Mouse (Mus musculus): ENCODE results near the gene Nup160. TPM values are rescaled to one million over a fixed set of nuclear protein-coding genes. Genes with fewer than 3 reads are reported as not detected.

Nup160 gene
- polyA plus RNA-seq, 1 experiment from 2014 or later, result 50.3 TPM

DNA sequence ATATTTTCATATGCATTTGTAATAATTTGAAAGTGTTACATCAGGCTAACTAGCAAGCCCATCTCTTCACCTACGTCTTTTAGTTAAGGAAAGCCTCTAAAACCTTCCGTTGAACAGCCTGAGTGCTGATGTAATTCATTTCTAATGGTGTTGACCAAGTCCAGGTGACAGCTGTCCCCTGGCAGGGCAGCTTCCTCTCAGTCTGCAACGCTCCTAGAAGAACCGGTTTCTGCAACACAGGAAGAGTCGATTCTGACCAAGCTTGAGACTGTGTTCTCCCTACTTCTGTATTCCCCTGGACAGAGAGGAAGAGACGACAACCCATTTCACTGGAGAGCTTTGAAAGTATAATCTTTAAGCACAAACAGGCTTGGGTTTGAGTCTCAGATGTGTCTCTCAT, 21.6 kb upstream of the Nup160 start:
- no peaks in the 10 kb centered on the region for H3K27me3 ChIP-seq (ENCODE audit: control insufficient read depth, insufficient read depth, low read length)
- ATAC-seq (ENCODE audit: insufficient number of reproducible peaks, insufficient read depth, low FRiP score, low read depth), result no peak

DNA sequence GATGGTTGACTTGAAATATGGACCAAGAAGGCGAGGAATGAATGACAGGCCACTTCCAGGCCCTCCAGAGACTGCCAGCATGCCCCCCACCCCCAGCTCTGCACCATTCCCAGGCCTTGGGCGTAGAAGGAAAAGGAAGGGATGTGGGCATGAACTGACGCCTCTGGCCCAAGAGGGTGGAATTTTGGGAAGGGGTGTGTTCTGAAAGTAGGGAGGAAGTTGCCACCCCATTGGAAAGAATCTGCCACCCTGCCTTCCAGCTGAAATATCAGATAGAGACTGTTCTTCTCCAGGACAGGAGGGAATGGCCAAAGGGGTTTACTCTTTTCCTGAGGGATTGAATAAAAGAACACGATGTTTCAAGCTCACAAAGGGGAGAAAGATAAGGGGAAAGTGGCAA, 18.4 kb upstream of the Nup160 start:
- Histone ChIP-seq H3K4me1 (ENCODE audit: control insufficient read depth, insufficient read depth, low read length) (no peaks in the 10 kb centered on the region), H3K27me3 (ENCODE audit: control insufficient read depth, insufficient read depth, low read length) (no peaks in the 10 kb centered on the region), H3K4me3 (ENCODE audit: low read depth, low read length) (no peak overlapping the region), H3K4me2 (replicated peaks; ENCODE audit: low read depth, low read length) (no peak overlapping the region), H3K27ac (ENCODE audit: low read length) (no peak overlapping the region), H3K36me3 (ENCODE audit: control insufficient read depth, insufficient read depth, low read length) (no peaks in the 10 kb centered on the region), H3K9ac (replicated peaks; ENCODE audit: low read depth, low read length) (no peak overlapping the region), H3K9me3 (ENCODE audit: control insufficient read depth, low read depth, low read length) (no peaks in the 10 kb centered on the region)
- WGBS, result 73% methylated on average over 4 of the region's 4 CpGs
- no peak for ATAC-seq (ENCODE audit: insufficient number of reproducible peaks, insufficient read depth, low FRiP score, low read depth)

More for the DNA sequence above, 21.6 kb upstream of the Nup160 start:
- H3K36me3 ChIP-seq (ENCODE audit: control insufficient read depth, insufficient read depth, low read length), result no peaks in the 10 kb centered on the region
- H3K9me3 ChIP-seq (ENCODE audit: control insufficient read depth, low read depth, low read length), result no peaks in the 10 kb centered on the region
- no peak overlapping the region for H3K9ac ChIP-seq (replicated peaks; ENCODE audit: low read depth, low read length)
- H3K27ac ChIP-seq (ENCODE audit: low read length), result no peak overlapping the region
- whole genome bisulfite sequencing, result 58% methylated on average over 6 of the region's 6 CpGs
- H3K4me1 ChIP-seq (ENCODE audit: control insufficient read depth, insufficient read depth, low read length), result no peaks in the 10 kb centered on the region
- no peak overlapping the region for H3K4me3 ChIP-seq (ENCODE audit: low read depth, low read length)
- no peak overlapping the region for H3K4me2 ChIP-seq (replicated peaks; ENCODE audit: low read depth, low read length)

DNA sequence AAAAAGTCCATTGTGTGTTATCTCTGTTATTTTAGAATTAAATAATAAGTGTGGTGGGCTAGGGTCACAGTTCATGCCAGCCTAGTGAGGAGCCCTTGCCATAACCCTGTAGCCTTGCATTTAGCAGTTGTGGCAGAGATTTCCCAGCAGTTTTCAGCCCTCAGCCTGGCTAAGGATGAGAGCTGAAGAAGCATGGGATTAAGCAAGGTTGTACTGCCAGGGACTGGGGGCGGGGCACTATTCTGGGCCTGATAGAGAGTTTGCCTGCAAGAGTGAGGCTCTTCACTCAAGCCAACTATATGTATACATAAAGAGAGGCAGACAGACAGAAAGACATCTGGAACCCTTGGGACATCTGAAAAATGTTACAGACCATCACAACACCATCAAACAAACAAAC, 18.0 kb upstream of the Nup160 start:
- no peak for ATAC-seq (ENCODE audit: insufficient number of reproducible peaks, insufficient read depth, low FRiP score, low read depth)
- H3K4me2 ChIP-seq (replicated peaks; ENCODE audit: low read depth, low read length), result no peak overlapping the region
- H3K9me3 ChIP-seq (ENCODE audit: control insufficient read depth, low read depth, low read length), result no peaks in the 10 kb centered on the region
- H3K36me3 ChIP-seq (ENCODE audit: control insufficient read depth, insufficient read depth, low read length), result no peaks in the 10 kb centered on the region
- H3K27me3 ChIP-seq (ENCODE audit: control insufficient read depth, insufficient read depth, low read length), result no peaks in the 10 kb centered on the region
- H3K9ac ChIP-seq (replicated peaks; ENCODE audit: low read depth, low read length), result no peak overlapping the region
- H3K27ac ChIP-seq (ENCODE audit: low read length), result no peak overlapping the region
- WGBS, result 90% methylated on average over 1 of the region's 1 CpGs
- no peak overlapping the region for H3K4me3 ChIP-seq (ENCODE audit: low read depth, low read length)
- H3K4me1 ChIP-seq (ENCODE audit: control insufficient read depth, insufficient read depth, low read length), result no peaks in the 10 kb centered on the region

GRCm38 (mm10) chr2:90659639-90660038, 17.4 kb upstream of the Nup160 start:
- WGBS, result 74% methylated on average over 3 of the region's 3 CpGs

GRCm38 (mm10) chr2:90660947-90661346, 16.1 kb upstream of the Nup160 start:
- no peaks in the 10 kb centered on the region for H3K4me1 ChIP-seq (ENCODE audit: control insufficient read depth, insufficient read depth, low read length)
- 70% methylated on average over 1 of the region's 1 CpGs for WGBS

More at GRCm38 (mm10) chr2:90659639-90660038, 17.4 kb upstream of the Nup160 start:
- H3K4me3 ChIP-seq (ENCODE audit: low read depth, low read length), result no peak overlapping the region
- no peaks in the 10 kb centered on the region for H3K27me3 ChIP-seq (ENCODE audit: control insufficient read depth, insufficient read depth, low read length)
- H3K27ac ChIP-seq (ENCODE audit: low read length), result no peak overlapping the region
- H3K9ac ChIP-seq (replicated peaks; ENCODE audit: low read depth, low read length), result no peak overlapping the region
- H3K4me1 ChIP-seq (ENCODE audit: control insufficient read depth, insufficient read depth, low read length), result no peaks in the 10 kb centered on the region
- no peak for ATAC-seq (ENCODE audit: insufficient number of reproducible peaks, insufficient read depth, low FRiP score, low read depth)
- H3K4me2 ChIP-seq (replicated peaks; ENCODE audit: low read depth, low read length), result no peak overlapping the region
- no peaks in the 10 kb centered on the region for H3K9me3 ChIP-seq (ENCODE audit: control insufficient read depth, low read depth, low read length)
- no peaks in the 10 kb centered on the region for H3K36me3 ChIP-seq (ENCODE audit: control insufficient read depth, insufficient read depth, low read length)

GRCm38 (mm10) chr2:90661426-90661825, 15.6 kb upstream of the Nup160 start:
- H3K36me3 ChIP-seq (ENCODE audit: control insufficient read depth, insufficient read depth, low read length), result no peaks in the 10 kb centered on the region
- H3K9ac ChIP-seq (replicated peaks; ENCODE audit: low read depth, low read length), result no peak overlapping the region
- no peaks in the 10 kb centered on the region for H3K9me3 ChIP-seq (ENCODE audit: control insufficient read depth, low read depth, low read length)
- no peaks in the 10 kb centered on the region for H3K4me1 ChIP-seq (ENCODE audit: control insufficient read depth, insufficient read depth, low read length)
- peak; percentile 56; the same call in 1 of the 2 replicates for ATAC-seq (ENCODE audit: insufficient number of reproducible peaks, insufficient read depth, low FRiP score, low read depth)
- WGBS, result 40% methylated on average over 3 of the region's 3 CpGs
- H3K27ac ChIP-seq (ENCODE audit: low read length), result no peak overlapping the region
- H3K4me2 ChIP-seq (replicated peaks; ENCODE audit: low read depth, low read length), result no peak overlapping the region
- no peak overlapping the region for H3K4me3 ChIP-seq (ENCODE audit: low read depth, low read length)
- no peaks in the 10 kb centered on the region for H3K27me3 ChIP-seq (ENCODE audit: control insufficient read depth, insufficient read depth, low read length)

More at GRCm38 (mm10) chr2:90660947-90661346, 16.1 kb upstream of the Nup160 start:
- H3K4me3 ChIP-seq (ENCODE audit: low read depth, low read length), result no peak overlapping the region
- no peak for ATAC-seq (ENCODE audit: insufficient number of reproducible peaks, insufficient read depth, low FRiP score, low read depth)
- no peaks in the 10 kb centered on the region for H3K9me3 ChIP-seq (ENCODE audit: control insufficient read depth, low read depth, low read length)
- H3K4me2 ChIP-seq (replicated peaks; ENCODE audit: low read depth, low read length), result no peak overlapping the region
- no peaks in the 10 kb centered on the region for H3K36me3 ChIP-seq (ENCODE audit: control insufficient read depth, insufficient read depth, low read length)
- H3K27ac ChIP-seq (ENCODE audit: low read length), result no peak overlapping the region
- H3K9ac ChIP-seq (replicated peaks; ENCODE audit: low read depth, low read length), result no peak overlapping the region
- H3K27me3 ChIP-seq (ENCODE audit: control insufficient read depth, insufficient read depth, low read length), result no peaks in the 10 kb centered on the region

- H3K4me3 ChIP-seq (ENCODE audit: low read depth, low read length), result no peak overlapping the region
- H3K9ac ChIP-seq (replicated peaks; ENCODE audit: low read depth, low read length), result no peak overlapping the region
- H3K4me2 ChIP-seq (replicated peaks; ENCODE audit: low read depth, low read length), result no peak overlapping the region
- 57% methylated on average over 11 of the region's 11 CpGs for WGBS
- H3K4me1 ChIP-seq (ENCODE audit: control insufficient read depth, insufficient read depth, low read length), result peaks cover 7% of the 10 kb centered on the region; the same call in 1 of the 2 replicates
- no peak overlapping the region for H3K27ac ChIP-seq (ENCODE audit: low read length)
- H3K36me3 ChIP-seq (ENCODE audit: control insufficient read depth, insufficient read depth, low read length), result no peaks in the 10 kb centered on the region
- no peaks in the 10 kb centered on the region for H3K9me3 ChIP-seq (ENCODE audit: control insufficient read depth, low read depth, low read length)
- no peak for ATAC-seq (ENCODE audit: insufficient number of reproducible peaks, insufficient read depth, low FRiP score, low read depth)
- H3K27me3 ChIP-seq (ENCODE audit: control insufficient read depth, insufficient read depth, low read length), result no peaks in the 10 kb centered on the region
Measured at GRCm38 (mm10) chr2:90666591-90667387, 10.2 kb upstream of the Nup160 start.

DNA sequence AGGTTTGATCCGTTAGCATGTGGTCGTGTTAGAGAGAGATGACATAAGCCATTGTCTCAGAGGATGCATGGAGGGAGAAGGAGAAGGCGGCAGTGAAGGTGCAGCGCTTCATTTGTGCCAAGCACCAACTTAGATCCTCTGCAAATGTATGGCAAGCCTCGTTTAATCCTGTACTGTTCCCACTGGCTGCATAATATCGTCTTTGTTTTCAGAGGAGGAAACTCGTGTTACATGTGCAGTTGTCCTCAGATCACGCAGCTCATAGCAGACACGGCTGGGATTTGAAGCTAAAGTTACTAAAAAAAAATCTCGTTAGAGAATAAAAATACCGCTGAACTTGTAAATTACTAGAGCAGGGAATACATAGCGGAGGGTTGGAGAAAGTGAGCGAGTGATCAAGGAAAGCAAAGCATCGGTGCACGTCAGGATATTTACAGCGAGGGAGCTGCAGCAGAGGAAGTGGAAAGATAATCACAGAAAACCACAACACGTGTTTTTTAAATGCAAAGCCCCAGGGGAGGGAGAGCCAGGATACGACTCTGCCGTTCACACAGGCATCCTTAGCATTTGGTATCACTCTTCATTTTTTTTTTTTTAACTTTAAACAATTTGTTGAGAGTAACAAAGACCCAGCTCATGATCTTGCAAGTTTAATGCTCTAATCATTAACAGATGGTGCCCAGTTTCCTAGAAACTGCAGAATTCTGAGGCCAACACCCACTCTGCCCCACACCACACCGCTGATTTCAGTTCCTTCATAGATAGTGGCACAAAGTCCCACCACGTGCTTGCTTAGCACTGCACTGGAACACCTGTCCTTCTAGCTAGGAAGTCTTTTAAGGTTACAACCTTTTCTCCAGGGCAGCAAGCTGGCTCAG, 9.4 kb upstream of the Nup160 start:
- Histone ChIP-seq H3K4me3 (ENCODE audit: low read depth, low read length) (no peak overlapping the region), H3K4me2 (replicated peaks; ENCODE audit: low read depth, low read length) (0 out of 2 replicates have a peak overlapping the region, but pooled peaks have one; percentile 8), H3K9ac (replicated peaks; ENCODE audit: low read depth, low read length) (no peak overlapping the region), H3K27me3 (ENCODE audit: control insufficient read depth, insufficient read depth, low read length) (no peaks in the 10 kb centered on the region), H3K4me1 (ENCODE audit: control insufficient read depth, insufficient read depth, low read length) (peaks cover 7% of the 10 kb centered on the region; the same call in 1 of the 2 replicates), H3K27ac (ENCODE audit: low read length) (no peak overlapping the region), H3K9me3 (ENCODE audit: control insufficient read depth, low read depth, low read length) (no peaks in the 10 kb centered on the region), H3K36me3 (ENCODE audit: control insufficient read depth, insufficient read depth, low read length) (no peaks in the 10 kb centered on the region)
- peak; percentile 86 for ATAC-seq (ENCODE audit: insufficient number of reproducible peaks, insufficient read depth, low FRiP score, low read depth)
- 34% methylated on average over 21 of the region's 21 CpGs for WGBS

Data from stomach, embryonic 14.5 days (tissue).